Mouse (Mus musculus) naive thymus-derived CD4-positive, alpha-beta T cell, adult 2 months (primary cell): Measurements from ENCODE around the gene Gng12.
"Not testable (repeated sequence)": the region's sequence is repeated elsewhere in the genome, so short reads cannot be mapped to it uniquely, and the experiment has no call there.

Source experiments
- DNase-seq: peaks from one replicate; pipeline ENCODE4 v3.0.0-alpha.2; 2011; ENCODE audit warnings: low read depth

Gene Gng12

DNA sequence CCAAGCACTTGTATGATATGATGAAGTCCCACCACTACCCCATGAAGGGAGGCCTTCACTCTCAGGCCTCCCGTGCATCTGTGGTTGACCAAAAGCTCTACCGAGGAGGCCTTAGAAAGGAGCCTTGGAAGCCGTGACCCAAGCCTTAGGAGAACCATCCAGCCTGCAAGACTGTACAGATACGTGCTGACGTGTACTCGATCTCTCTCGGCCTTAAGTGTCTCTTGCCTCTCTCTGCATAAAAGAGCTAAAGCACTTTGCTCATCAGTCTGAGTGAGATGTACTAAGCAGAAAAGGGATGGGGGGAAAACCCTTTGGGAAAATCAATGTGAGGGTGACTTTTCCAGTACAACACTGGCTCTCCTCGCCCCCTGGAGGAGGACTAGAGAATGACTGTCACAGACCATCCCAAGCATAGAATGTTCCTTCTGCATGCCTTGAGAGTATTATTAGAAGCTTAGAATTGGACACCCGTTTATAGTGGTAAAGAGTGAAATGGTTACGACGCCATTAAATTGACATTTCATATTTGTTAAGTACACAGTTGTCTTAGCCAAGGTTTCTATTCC, 59.0 kb downstream of the Gng12 start:
- peak; percentile 51 for DNase-seq

DNA sequence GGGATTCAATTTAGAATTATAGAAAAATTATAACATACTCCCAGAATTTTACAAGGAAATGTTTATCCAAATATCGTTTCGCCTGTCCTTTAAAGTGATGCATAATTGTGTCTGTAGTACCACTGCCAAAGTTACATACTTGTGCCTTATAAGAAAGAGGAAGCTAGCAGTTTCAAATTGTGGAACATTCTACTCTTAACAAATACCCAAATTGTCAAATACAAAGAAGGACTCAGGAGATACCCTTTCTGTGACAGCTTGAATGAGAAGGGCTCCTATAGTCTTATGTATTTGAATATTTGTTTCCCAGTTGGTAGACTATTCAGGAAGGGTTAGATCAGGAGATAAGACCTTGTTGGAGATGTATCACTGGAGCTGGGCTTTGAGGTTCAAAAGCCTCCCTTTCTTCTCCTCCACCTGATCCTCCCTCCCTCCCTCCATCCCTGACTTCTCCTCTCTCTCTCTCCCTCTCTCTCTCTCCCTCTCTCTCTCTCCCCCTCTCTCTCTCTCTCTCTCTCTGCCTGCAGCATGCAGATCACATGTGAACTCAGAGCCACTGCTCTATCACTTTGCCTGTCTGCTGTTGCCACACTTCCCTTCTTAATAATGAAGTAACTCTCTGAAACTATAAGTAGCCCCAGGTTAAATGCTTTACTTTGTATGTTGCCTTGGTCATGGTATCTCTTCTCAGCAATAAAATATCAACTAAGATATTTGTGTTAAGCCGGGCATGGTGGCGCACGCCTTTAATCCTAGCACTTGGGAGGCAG, 62.5 kb downstream of the Gng12 start:
- DNase-seq = no peak

DNA sequence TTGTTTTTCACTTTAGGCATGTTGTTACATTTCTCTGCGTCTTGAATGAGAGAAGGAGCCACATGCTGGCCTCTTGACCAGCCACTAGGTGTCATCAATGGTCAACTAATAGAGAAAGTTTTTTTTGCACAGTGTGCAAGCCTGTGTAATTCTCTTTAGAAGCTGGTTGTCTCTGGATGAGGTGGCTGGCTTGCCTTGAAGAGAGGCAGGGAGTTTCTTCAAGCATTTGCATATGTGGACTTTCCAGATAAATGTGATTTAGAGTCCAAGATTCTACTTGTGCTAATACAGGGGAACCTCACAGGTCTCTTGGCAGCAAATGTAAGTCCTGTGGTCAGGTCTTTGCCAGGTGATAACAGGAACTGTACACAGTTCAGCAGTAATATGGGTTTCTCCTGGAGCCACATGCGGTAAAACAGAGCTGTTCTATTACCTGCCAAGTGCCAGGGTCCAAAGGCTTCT, 66.4 kb downstream of the Gng12 start:
- DNase-seq = peak; percentile 75

DNA sequence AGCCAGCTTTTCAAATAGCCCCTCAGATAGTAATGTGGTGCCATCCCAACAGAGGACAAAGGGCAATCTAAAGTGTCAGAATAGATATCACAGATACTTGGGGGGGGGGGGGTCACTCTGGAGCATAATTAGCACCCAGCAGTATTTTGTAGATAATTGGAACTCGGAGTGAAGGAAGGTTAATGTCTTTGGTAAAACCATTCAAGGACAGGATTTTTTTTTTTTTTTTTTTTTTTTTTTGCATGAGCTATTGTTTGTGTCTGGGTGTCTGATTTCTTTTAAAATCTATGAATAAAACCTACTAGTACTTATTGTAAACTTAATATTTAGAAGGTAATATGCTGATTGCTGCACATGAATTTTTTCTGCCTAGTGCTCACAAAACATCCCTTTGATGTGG, 66.9 kb downstream of the Gng12 start:
- no peak for DNase-seq

DNA sequence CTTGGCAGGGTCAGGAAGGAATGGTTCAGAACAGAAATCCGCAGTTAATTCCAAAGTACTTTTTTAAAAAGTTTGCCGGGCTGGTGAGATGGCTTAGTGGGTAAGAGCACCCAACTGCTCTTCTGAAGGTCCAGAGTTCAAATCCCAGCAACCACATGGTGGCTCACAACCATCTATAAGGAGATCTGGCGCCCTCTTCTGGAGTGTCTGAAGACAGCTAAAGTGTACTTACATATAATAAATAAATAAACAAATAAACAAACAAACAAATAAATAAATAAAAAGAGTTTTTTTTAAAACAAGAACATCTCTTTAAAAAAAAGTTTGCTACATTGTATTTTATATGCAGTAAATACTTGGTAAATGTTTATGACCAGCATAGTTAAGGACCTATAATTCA, 67.5 kb downstream of the Gng12 start:
- not testable (repeated sequence) for DNase-seq

- DNase-seq = no peak
Observed at GRCm38 (mm10) chr6:66964222-66964621, 68.0 kb downstream of the Gng12 start.

- DNase-seq = no peak
Observed at GRCm38 (mm10) chr6:66965203-66965602, 69.0 kb downstream of the Gng12 start.

GRCm38 (mm10) chr6:66967788-66968187, 71.6 kb downstream of the Gng12 start:
- DNase-seq = no peak

DNA sequence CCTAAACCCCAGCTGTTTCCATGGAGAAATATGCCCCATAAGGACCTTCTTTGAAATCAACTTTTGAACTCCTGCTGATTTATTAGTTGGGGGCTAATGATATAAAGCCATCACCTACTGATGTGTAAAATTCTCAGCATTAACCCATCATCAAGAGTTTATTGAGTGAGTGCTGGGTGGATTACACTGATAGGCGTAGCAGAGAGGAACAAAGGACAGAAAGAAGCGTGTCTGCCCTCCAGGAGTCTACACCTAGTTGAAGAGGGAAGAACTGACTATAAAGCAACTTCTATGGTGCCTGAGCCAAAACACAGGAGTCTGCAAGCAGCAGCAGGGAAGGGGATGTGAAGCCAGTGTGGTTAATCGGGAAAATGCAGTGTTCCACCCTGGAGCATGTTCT, 73.2 kb downstream of the Gng12 start:
- DNase-seq = no peak

DNA sequence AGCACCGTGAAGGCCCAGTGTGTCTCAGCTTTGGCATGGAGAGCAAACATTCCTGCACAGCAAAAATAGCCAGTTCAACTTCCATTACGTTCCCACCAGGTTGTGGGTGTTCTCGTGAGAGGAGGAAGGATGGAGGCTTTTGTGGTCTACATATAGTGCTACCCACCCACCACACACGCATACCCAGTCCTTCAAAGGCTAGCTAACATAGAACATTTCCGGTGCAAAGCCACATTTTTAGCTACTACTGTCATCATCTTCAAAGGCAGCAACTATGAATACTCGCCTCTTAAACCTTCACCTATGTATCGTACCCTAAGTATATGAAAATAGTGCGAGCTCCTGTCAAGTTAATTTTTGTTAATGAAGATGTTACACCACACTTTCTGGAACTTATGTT, 76.1 kb downstream of the Gng12 start:
- DNase-seq = peak; percentile 75

- peak; percentile 54 for DNase-seq
Observed at GRCm38 (mm10) chr6:66973180-66973579, 77.0 kb downstream of the Gng12 start.

- DNase-seq = no peak
Observed at GRCm38 (mm10) chr6:66975522-66975921, 79.3 kb downstream of the Gng12 start.

DNA sequence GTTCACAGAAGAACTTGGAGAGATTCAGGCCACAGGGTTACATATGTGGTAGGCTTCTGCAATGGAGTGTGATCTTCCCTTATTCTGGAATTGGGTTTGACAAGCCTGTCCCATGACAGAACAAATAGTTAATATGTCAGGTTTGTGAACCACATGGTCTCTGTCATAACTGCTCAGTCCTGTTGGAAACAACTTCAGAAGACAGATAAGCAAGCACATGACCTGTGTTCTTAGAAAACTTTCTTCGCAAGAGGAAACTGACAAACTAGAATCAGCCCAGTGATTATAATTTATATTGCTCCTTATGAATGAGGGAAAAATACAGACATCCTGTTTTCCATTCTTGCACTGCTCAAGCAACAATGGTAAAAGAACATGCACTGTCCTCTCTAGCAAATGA, 83.0 kb downstream of the Gng12 start:
- no peak for DNase-seq

GRCm38 (mm10) chr6:66980040-66980439, 83.8 kb downstream of the Gng12 start:
- DNase-seq = no peak

DNA sequence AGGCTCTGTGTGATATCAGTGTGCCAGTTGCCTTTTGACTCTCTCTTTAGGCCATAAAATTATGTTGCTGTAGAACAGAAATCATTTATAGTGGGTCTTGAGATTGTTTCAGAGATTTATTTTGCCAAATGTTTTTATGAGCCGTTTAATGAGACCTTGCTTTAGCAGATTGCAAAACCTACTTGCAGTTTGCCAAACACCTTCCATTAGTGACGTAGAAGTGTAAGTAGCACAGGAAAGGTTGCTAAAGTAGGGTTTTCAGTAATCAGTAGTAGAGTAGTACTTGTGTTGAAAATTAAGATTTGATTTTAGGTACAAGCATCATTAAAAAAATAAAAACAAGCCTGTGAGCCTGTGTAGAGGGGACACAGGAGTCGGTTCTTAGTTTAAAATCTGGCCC, 85.2 kb downstream of the Gng12 start:
- no peak for DNase-seq

GRCm38 (mm10) chr6:66981864-66982263, 85.7 kb downstream of the Gng12 start:
- no peak for DNase-seq

DNA sequence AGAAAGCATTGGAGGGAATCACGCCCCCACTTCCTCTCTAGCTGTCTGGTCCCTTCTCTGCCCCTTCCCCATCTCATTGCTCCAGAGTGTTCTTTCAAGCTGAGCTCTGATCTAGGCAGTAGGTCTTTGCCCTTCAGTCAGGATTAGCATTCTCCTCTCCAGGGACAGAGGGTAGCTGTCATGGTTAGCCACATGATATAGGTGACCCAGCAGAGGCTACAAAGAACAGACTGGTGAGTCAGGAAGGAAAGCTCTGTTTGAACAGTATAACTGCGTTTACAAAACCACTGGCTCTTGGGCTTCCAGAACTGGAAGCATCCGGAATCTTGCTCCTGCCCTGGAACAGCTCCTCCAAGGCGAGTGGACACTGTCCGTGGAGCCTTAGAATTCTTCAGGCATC, 87.9 kb downstream of the Gng12 start:
- no peak for DNase-seq

DNA sequence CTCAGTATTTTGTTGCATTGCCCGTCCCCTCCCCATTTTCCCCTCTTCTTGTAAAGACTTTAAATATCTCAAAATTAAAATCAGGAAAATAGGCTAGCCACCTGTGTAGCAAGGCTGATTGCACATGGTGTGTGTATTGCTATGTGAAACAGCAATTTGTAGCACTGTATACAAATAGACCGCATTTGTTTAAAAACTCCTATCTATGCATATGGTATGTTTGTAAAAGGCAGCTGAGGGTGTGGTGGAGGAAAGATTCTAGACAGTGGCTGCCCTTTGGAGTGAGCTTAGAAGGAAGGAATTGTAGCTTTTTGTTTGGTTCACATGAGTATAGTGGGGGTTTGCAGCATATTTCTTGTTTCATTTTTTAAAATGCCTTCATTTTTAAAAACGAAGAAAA, 88.5 kb downstream of the Gng12 start:
- DNase-seq = no peak

- DNase-seq = no peak
Observed at GRCm38 (mm10) chr6:66985500-66985899, 89.3 kb downstream of the Gng12 start.

DNA sequence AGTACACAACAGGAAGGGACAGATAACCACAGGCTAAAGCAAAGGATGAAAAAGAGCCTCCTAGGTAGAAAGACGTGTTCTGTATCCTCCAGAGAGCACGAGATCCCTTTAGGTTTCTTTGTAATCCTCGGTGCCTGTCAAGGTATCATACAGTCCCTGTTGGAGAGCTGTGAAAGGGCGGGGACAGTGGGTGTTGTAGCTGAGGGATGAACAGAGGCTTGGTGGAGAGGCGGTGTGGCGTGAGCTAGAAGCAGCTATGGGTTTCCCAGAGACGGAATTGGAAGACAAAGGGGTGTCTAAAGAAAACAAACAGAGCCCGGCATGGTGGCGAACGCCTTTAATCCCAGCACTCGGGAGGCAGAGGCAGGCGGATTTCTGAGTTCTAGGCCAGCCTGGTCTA, 89.9 kb downstream of the Gng12 start:
- DNase-seq = no peak

DNA sequence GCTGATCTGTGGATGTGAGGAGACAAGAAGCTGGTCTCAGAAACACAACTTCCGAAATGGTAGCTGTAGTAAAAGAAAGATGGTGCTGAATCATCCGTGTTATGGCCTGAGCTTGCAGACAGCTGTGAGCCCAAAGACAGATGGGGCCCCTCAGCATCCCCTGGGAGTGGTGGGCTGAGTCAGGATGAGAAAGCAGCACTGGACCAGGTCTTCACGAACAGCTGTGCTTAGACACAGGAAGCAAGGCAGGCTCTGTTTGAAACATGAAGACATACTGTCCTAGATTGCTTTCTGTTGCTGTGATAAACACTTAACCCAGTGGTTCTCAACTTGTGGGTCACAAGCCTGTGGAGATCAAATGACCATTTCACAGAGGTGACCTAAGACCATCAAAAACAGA, 91.4 kb downstream of the Gng12 start:
- DNase-seq = no peak

DNA sequence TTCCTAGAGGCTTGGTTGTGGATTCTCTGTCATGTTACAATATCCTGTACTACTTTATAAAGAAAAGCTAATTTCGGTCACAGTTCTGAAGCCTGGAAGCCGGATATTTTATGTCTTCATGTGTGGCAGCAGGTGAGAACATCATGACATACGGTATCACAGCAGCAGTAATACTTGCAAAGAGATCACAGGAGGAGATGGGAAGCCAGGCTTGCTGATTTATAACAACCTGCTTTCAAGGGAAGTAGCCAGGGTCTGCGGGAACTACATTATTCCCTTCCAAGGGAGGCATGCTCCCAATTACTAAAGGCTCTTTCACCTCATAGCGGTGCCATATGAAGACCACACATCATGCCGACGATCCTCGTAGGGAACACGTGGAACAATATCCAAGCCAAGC, 92.2 kb downstream of the Gng12 start:
- DNase-seq = no peak

- no peak for DNase-seq
Observed at GRCm38 (mm10) chr6:66989037-66989436, 92.8 kb downstream of the Gng12 start.

DNA sequence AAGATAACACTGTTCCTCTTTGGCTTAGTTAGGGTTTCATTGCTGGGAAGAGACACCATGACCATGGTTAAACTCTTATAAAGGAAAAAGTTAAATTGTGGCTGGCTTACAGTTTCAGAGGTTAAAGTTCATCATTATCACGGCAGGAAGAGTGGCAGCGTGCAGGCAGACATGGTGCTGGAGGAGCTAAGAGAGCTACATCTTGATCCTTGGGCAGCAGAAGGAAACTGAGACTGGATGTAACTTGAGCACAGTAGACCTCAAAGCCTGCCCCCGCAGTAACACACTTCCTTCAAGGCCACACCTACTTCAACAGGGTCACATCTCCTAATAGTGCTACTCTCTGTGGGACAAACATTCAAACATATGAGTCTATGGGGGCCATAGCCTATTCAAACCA, 93.3 kb downstream of the Gng12 start:
- DNase-seq = no peak
